Mouse (Mus musculus) left cerebral cortex, adult 2 months (tissue): Measurements from ENCODE around the gene Tbxas1. TPM values are rescaled to one million over a fixed set of nuclear protein-coding genes. Genes with fewer than 3 reads are reported as not detected.
A peak's percentile ranks its signal among the peaks of the same experiment; 100 is the strongest.

Experiments used
- DNase-seq, 2 experiments: peaks; one replicate each; pipeline ENCODE4 v3.0.0; 2021 to 2022; ENCODE audit warnings: low spot score in 2 of 2, mixed read lengths in 1 of 2; ENCODE audit errors: extremely low spot score in 1 of 2
- H3K27ac ChIP-seq: fragments of 200-600 bp; 2 replicates; pipeline ENCODE4 v1.8.1; 2022
- H3K4me3 ChIP-seq: fragments of 200-600 bp; 2 replicates; pipeline ENCODE4 v1.8.1; 2022
- CTCF ChIP-seq: fragments of 200-600 bp; IDR thresholded peaks from 2 replicates; pipeline ENCODE4 v1.8.1; 2022; ENCODE audit warnings: antibody characterized with exemption, mild to moderate bottlenecking, moderate library complexity
- intact Hi-C: fragments of 180-260 bp; cut with DNase I; formaldehyde crosslinking; loops from one replicate; pipeline ENCODE4 v1.15.1; 2025
- total RNA-seq, 2 experiments: library from RNA; stranded (reverse); gene quantifications; 2 replicates each; pipeline ENCODE4 v1.2.3; 2021

Gene Tbxas1
- total RNA-seq, 2 experiments from 2014 or later, result 2.2 to 2.6 TPM

DNA sequence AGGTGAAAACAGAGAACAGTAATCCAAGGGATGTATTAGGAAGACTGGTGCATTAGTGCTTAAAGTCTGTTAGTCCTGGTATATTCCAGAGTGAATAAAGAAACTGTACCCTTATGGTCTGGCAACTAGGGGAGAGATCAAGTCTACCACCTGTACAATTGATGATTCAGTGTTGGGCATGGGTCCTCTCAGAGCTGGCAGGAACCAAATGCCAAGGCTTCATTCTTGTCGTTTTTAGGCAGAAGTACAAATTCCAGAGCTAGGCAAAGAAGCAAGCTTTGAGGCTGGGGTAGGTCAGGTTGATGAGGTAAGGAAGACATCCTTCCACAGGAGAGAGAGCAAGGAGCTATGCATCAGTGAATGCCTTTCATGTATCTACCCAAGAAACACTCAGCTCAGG is 34.4 kb upstream of the Tbxas1 start:
- TF ChIP-seq CTCF, result no peak
- Histone ChIP-seq H3K4me3 (no peak overlapping the region), H3K27ac (peak overlapping the region; percentile 38; the same call in 1 of the 2 replicates)
- DNase-seq, result no peak
- intact Hi-C loops, result no loop called here

DNA sequence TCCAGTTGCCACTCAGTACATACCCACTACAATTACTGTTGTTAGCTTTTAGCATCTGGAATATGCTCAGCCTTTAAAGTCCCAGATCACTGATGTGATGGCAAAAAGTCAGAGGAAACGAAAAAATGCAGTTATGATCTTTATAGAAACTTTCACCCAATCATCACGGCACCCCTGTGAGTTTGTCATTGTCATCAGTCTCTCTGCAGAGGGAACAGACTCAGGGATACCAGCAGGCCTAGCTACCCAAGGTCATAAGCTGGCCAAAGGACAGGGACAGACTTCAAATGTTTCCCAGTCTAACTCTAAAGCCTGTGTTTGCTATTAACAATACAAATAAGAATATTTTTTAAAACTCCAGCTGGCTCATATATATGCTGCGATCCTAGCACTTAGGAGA is 33.7 kb upstream of the Tbxas1 start:
- H3K27ac ChIP-seq, result no peak overlapping the region
- intact Hi-C loops, result no loop called here
- no peak overlapping the region for H3K4me3 ChIP-seq
- DNase-seq, result no peak
- no peak for TF ChIP-seq CTCF

DNA sequence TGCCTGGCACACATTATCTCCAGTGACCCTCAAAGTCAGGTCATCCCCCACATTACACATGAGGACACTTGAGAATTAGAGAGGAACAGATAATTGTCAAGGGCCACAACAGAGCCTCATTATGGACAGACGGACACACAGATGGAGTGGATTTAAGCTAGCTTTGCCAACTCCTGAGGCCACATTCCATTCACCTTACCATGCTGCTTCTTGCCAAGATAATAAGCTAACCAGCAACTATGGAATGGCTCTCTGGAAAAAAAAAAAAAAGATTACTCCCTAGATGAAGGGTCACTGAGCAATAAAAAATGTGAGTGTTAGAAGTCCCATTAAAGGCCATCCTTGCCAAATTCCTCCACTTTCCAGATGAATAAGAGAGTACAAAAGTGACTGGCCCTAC is 30.1 kb upstream of the Tbxas1 start:
- no peak for TF ChIP-seq CTCF
- DNase-seq, result no peak
- intact Hi-C loops, result no loop called here
- Histone ChIP-seq H3K27ac (no peak overlapping the region), H3K4me3 (no peak overlapping the region)

DNA sequence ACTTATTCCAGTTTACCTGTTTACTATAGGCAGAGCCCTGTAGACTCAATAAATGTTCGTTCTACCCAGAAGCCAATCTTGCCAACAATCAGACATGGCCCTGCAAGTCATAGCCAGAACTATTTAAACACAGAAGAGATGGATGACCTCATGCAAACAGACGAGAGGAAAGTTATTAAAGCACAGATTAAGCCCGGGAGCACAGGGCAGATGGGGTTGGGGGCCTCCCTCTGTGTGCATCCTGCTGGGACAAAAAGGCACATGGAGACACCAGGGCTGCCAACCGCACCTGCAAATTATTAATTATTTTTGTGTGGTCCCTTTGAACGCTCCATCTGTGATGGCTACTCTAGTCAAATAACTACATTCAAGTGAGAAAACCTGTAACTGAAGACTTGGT is 29.3 kb upstream of the Tbxas1 start:
- no peak overlapping the region for H3K4me3 ChIP-seq
- no peak for TF ChIP-seq CTCF
- intact Hi-C loops, result no loop called here
- DNase-seq, result no peak
- no peak overlapping the region for H3K27ac ChIP-seq

DNA sequence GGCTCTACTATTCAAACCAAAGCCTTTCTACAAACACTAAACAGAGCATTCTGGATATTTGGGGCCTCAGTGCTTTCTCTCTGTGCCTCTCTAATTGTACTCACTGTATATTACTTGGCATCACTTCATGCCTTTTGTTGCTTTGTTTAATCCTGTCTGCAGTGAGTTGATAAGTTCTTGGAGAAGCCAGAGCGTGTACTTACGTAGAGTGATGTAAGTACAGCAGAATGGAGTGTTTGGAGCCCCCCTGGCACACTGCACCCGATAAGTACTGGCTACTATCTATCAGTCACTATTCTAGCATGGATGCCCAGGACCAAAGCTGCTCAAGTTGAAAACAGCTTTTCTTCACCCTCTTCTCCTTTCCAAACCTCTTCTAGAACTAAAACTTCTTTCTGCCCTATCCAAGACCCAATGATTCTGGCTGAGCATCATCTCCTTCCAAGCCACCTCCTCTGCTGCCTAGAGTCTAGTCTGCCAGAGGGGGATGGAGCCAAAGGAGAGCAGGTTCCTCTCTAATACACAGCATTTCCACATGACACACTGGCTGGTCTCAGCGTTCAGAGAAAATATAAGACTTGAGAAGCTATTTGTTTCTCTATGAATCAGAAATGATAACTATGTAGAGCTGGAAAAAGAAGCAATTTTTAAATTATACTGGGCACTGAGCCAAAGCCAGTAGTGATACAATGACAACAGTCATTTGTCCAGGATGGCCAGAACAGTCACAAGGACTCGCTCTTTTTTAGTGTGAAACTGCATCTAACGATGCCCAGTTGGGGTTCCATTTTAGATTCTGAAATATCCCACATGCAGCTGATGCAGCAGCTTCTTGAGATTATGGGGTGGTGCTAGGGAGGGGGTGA is 28.6 kb upstream of the Tbxas1 start:
- intact Hi-C loops, result no loop called here
- no peak for DNase-seq
- Histone ChIP-seq H3K27ac (peak overlapping the region; percentile 61), H3K4me3 (no peak overlapping the region)
- no peak for TF ChIP-seq CTCF

DNA sequence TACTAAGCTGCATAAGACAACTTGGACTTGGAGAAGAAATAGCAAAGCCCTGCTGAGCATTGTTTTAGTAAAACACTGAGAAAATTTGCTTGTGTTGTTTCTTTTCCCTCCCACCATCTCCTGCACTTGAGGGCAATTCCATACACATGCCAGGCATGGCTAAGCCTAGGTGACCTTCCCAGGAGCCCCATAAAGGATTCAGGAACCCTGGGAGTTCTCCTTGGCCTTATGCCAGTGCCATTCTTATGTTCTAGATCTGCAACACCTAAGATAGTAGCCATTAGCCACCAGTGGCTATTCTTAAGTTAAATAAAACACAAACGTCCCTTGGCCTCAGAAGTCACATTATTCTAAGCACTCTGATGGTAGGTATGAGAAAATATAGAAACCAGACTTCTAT is 27.8 kb upstream of the Tbxas1 start:
- Histone ChIP-seq H3K27ac (peak overlapping the region; percentile 61), H3K4me3 (no peak overlapping the region)
- no peak for TF ChIP-seq CTCF
- intact Hi-C loops, result no loop called here
- DNase-seq, result no peak

DNA sequence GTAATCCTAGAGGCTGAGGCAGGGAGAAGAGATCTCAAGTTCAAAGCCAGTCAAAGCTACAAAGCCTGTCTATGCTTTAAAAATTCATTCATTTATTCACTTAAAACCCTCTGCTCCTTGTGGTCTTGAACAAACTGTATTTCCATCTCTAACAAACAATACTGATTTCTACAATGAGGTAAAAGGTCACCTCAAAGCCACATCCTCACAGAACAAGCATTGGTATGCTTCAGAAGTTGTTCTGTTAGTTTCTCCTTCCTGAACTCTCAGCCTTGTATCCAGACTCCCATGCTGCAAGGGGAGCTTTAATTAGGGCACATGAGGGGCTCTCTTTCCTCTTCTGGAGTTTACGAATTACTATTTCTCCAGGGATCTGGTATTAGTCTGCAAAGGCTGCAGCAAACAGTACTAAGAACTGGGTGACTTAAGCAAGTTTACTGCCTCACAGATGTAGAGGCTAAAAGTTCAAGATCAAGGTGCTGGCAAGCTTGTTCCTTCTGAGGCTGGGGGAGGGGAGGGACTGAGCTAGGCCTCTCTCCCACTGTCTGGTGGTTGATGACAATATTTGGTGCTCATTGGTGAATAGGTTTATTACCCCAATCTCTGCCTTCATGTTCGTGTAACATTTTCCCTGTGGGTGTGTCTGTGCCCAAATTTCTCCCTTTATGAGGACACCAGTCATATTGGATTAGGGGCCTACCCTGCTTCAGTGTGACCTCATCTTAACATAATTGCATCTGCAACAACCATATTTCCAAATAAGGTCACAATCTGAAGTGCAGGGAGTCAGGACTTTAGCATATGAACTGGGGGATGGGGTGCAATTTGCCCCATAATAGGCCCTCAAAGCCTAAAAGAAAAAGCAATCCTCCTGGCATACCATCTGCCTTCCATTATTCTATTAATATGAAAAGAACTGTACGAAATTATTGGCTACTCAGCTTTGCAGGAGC is 27.0 kb upstream of the Tbxas1 start:
- intact Hi-C loops, result no loop called here
- TF ChIP-seq CTCF, result no peak
- Histone ChIP-seq H3K27ac (no peak overlapping the region; the same call in 1 of the 2 replicates), H3K4me3 (no peak overlapping the region)
- DNase-seq, result no peak

DNA sequence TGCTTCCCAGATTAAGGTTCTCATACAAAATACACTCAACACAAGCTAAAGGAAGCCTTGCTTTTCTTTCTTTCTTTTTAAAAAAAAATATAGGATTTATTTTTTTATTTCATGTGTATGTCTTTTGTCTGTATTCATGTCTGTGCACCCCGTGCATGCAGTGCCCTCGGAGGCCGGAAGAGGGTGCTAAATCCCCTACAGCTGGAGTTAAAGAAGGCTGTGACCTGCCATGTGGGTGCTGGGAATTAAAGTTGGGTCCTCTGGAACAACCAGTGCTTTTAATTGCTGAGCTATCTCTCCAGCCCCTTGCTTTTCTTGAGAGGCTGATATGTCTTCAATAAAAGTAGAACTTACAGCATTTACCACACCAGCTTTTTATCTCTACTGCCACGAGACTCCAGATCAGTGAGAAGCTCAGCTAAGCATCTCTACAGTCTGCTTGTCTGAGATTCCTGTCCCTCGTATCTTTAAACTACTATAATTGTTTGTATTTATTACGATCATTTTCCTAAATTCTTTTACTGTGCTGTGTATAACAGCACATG is 24.4 kb upstream of the Tbxas1 start:
- no peak for TF ChIP-seq CTCF
- intact Hi-C loops, result no loop called here

DNA sequence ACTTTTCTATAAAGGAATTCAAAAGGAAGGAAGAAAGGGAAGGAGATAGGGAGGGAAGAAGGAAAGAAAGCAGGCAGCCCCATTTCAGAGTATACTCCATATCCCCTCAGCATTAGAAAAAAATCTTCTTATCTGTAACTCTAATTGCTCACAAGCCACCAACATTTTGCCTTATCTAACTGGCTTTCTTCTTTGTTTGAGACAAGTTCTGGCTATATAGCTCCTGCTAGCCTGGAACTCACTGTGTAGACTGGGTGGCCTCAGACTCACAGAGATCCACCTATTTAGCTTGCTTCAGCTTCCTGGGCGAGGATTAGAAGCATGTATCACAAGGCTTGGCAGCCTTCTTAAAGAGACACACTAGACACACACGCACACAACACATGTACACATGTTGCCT is 23.5 kb upstream of the Tbxas1 start:
- H3K27ac ChIP-seq, result no peak overlapping the region
- DNase-seq, result no peak
- no peak for TF ChIP-seq CTCF
- intact Hi-C loops, result no loop called here
- H3K4me3 ChIP-seq, result no peak overlapping the region

More for the DNA sequence above, 24.4 kb upstream of the Tbxas1 start:
- no peak for DNase-seq
- Histone ChIP-seq H3K27ac (no peak overlapping the region), H3K4me3 (no peak overlapping the region)

DNA sequence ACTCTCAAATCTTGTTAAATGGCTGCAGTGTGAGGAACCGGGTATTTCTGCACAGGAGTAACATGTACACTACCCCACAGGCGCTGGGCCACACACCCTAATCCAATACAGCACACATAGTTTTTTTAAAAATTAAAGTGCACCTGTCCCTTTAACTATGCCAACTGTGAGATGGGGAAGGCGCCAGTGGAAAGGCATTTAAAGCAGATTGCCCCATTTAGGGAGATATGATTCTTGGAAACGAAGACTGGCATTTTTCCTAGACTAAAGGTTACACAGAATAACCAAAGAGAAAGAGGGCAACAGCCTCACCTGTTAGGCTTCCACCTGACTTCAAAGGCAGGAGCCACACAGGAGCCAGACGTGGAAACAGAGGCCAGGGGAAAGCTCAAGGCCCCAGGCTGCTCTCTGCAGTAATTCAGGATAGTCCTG is 21.6 kb upstream of the Tbxas1 start:
- intact Hi-C loops, result no loop called here
- H3K27ac ChIP-seq, result no peak overlapping the region
- TF ChIP-seq CTCF, result no peak
- no peak overlapping the region for H3K4me3 ChIP-seq
- DNase-seq, result no peak

DNA sequence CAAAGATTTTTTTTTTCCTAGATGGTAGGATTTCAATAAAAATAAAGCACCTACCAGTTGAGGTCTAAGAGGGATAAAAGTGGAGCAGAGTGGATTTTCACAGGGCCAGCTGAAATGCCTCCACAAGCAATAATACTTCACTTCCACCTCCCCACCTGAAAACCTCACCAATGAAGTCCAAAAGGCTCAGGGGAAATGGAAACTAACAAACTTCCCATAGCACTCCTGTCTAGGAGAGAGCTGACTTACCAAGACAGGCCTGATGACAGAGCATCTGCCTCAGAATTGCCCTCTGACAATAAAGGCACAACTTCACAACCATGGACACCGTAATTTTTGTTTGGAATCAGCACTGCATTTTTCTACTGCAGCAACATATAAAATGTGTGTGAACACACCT is 15.4 kb upstream of the Tbxas1 start:
- no peak for DNase-seq
- TF ChIP-seq CTCF, result no peak
- H3K4me3 ChIP-seq, result no peak overlapping the region
- H3K27ac ChIP-seq, result no peak overlapping the region
- intact Hi-C loops, result no loop called here

DNA sequence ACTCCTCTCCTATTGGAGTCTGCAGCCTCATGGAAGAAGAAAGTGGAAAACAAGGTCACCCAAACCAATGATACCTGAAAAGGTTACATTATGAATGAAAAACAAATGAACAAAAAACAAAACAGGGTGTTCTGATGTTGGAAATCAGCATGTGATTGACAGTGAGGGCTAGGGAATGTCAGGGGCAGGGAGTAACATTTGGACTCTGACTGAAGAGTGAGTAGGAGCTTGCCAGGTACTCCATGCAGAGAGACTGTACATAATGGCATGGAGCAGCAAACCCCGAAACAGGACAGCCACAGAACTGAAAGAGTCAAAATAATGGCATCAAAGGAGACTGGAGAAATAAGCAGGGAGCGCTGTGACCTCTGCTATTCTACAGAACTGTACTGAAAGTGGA is 14.9 kb upstream of the Tbxas1 start:
- DNase-seq, result no peak
- intact Hi-C loops, result no loop called here
- H3K27ac ChIP-seq, result no peak overlapping the region
- TF ChIP-seq CTCF, result no peak
- H3K4me3 ChIP-seq, result no peak overlapping the region
